Mouse (Mus musculus): Measurements from ENCODE around the gene Nlrc5. TPM values are rescaled to one million over a fixed set of nuclear protein-coding genes. Genes with fewer than 3 reads are reported as not detected.
A peak's percentile ranks its signal among the peaks of the same experiment; 100 is the strongest.

Nlrc5 gene
- total and polyA plus RNA-seq, 2 experiments = 11.6 to 21.2 TPM

DNA sequence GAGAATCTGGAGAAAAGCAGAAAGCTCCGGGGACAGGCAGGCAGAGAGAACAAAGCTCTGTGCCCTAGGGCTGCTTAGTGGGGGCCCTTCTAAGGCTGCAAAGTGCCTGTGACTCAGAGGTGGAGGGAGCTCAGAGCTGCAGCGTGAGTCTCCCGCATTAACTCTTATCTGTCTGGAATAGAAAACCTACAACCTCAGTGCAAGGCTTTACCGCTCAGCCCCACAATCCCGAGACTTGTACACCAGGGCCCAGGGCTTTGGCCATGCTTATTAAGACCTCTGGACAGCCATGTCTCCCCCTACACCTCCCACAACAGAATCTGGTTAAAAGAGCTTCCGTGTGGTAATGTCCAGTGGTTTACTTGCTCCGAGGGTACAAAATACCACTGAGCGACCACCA is 97.8 kb downstream of the Nlrc5 start:
- TF ChIP-seq CTCF (IDR thresholded peaks at IDR 0.05; ENCODE audit: low read depth, low read length) (no peak), POLR2A (IDR thresholded peaks at IDR 0.05; ENCODE audit: extremely low read depth, insufficient read depth, low read length) (no peak)
- Histone ChIP-seq H3K27ac (replicated peaks; ENCODE audit: insufficient read depth, low read depth, low read length) (no peak overlapping the region), H3K36me3 (ENCODE audit: control insufficient read depth, insufficient read depth, low read length) (no peaks in the 10 kb centered on the region), H3K9ac (ENCODE audit: low read depth, low read length) (no peak overlapping the region), H3K4me1 (ENCODE audit: control insufficient read depth, insufficient read depth, low read length) (peaks cover 21% of the 10 kb centered on the region), H3K79me2 (ENCODE audit: control insufficient read depth, insufficient read depth, low read length) (peaks cover 5% of the 10 kb centered on the region; the same call in 1 of the 2 replicates), H3K27me3 (ENCODE audit: control insufficient read depth, insufficient read depth, low read length) (no peaks in the 10 kb centered on the region), H3K4me3 (ENCODE audit: insufficient read depth, low read depth, low read length) (no peak overlapping the region)
- WGBS = 60% methylated on average over 8 of the region's 8 CpGs
- DNase-seq (ENCODE audit: extremely low read depth, low read depth, low spot score) = no peak

- peaks cover 21% of the 10 kb centered on the region for H3K4me1 ChIP-seq (ENCODE audit: control insufficient read depth, insufficient read depth, low read length)
- 4% methylated on average over 34 of the region's 34 CpGs for WGBS
- H3K36me3 ChIP-seq (ENCODE audit: control insufficient read depth, insufficient read depth, low read length) = no peaks in the 10 kb centered on the region
- H3K79me2 ChIP-seq (ENCODE audit: control insufficient read depth, insufficient read depth, low read length) = peaks cover 5% of the 10 kb centered on the region; the same call in 1 of the 2 replicates
- TF ChIP-seq POLR2A (IDR thresholded peaks at IDR 0.05; ENCODE audit: extremely low read depth, insufficient read depth, low read length) (no peak), CTCF (IDR thresholded peaks at IDR 0.05; ENCODE audit: low read depth, low read length) (no peak)
- peak overlapping the region; percentile 85; the same call in 1 of the 2 replicates for H3K4me3 ChIP-seq (ENCODE audit: insufficient read depth, low read depth, low read length)
- DNase-seq (ENCODE audit: extremely low read depth, low read depth, low spot score) = no peak
- no peaks in the 10 kb centered on the region for H3K27me3 ChIP-seq (ENCODE audit: control insufficient read depth, insufficient read depth, low read length)
- H3K9ac ChIP-seq (ENCODE audit: low read depth, low read length) = peak overlapping the region; percentile 93
- no peak overlapping the region for H3K27ac ChIP-seq (replicated peaks; ENCODE audit: insufficient read depth, low read depth, low read length)
Observed at GRCm38 (mm10) chr8:94532525-94532872, 98.3 kb downstream of the Nlrc5 start.

DNA sequence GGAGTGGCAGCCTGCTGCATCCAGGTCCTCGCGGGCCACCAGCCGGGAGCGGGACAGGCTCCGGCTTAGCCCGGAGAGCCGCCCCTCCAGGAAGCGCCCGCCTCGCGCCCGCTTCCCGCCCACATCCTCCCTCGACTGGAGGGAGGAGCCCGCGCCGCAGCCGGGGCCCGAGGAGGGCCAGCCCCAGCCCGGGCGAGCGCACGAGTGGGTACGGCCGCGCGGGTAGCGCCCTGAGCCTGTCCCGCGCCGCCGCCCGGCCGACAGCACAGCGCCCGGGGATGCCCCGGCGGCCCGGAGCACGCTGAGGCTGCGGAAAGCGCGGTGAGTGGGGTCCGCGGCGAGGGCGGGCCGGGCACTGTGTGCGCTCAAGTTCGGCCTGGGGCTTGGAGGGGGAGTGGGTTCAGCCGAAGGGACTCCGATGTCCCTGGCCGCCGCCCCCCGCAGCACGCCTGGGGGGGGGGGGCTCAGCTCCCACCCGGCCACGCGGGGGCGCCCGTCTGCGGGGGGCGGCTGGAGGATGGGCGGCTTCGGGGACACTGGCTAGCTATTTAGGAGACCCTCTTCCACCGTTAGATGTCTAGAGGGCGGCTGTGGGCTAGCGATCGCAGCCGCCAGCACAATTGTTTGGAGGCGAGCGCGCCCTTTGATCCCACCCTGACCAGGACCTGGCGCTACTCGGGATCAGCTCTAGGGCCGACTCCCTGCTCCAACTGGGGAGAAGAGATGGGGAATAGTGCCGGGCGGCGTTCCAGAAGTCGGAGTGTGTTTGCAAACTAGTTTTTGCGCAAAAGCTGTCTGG is 98.9 kb downstream of the Nlrc5 start, which contains the start of gene Cpne2:
Gene Cpne2, plus strand, starts transcription at position 118 of the 799 bp plus-strand sequence.
- H3K27ac ChIP-seq (replicated peaks; ENCODE audit: insufficient read depth, low read depth, low read length) = peak within 1 kb of the TSS; percentile 23; the same call in 1 of the 2 replicates
- H3K36me3 ChIP-seq (ENCODE audit: control insufficient read depth, insufficient read depth, low read length) = no peaks in the 10 kb centered on the region
- no peaks in the 10 kb centered on the region for H3K27me3 ChIP-seq (ENCODE audit: control insufficient read depth, insufficient read depth, low read length)
- WGBS = under 1% methylated on average over 73 of the region's 81 CpGs
- DNase-seq (ENCODE audit: extremely low read depth, low read depth, low spot score) = peak; percentile 79
- H3K4me3 ChIP-seq (ENCODE audit: insufficient read depth, low read depth, low read length) = peak within 1 kb of the TSS; percentile 85
- peaks cover 21% of the 10 kb centered on the region for H3K4me1 ChIP-seq (ENCODE audit: control insufficient read depth, insufficient read depth, low read length)
- TF ChIP-seq CTCF (IDR thresholded peaks at IDR 0.05; ENCODE audit: low read depth, low read length) (no peak), POLR2A (IDR thresholded peaks at IDR 0.05; ENCODE audit: extremely low read depth, insufficient read depth, low read length) (0 out of 2 replicates have a peak, but pooled peaks have one; percentile 12)
- H3K79me2 ChIP-seq (ENCODE audit: control insufficient read depth, insufficient read depth, low read length) = peaks cover 5% of the 10 kb centered on the region; the same call in 1 of the 2 replicates
- H3K9ac ChIP-seq (ENCODE audit: low read depth, low read length) = peak within 1 kb of the TSS; percentile 93

DNA sequence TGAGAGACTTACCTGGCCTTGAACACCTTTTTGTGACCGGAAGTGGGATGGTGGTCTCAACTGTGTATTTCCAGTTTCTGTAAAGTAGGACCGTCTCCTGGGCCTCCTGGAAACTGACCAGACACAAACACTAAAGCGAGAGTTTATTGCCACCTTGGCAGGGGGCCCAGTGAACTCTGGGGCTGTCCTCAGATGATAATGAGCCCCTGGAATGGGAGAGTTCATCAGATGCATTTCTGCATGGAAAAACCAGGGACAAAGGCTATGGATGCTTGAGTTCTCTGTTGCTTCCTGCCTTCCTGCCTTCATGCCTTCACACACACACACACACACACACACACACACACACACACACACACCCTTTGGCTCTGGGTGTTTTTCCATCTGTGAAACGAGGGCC is 100.5 kb downstream of the Nlrc5 start:
- peaks cover 5% of the 10 kb centered on the region; the same call in 1 of the 2 replicates for H3K79me2 ChIP-seq (ENCODE audit: control insufficient read depth, insufficient read depth, low read length)
- 33% methylated on average over 4 of the region's 4 CpGs for WGBS
- H3K36me3 ChIP-seq (ENCODE audit: control insufficient read depth, insufficient read depth, low read length) = no peaks in the 10 kb centered on the region
- peaks cover 13% of the 10 kb centered on the region for H3K4me1 ChIP-seq (ENCODE audit: control insufficient read depth, insufficient read depth, low read length)
- no peak overlapping the region for H3K27ac ChIP-seq (replicated peaks; ENCODE audit: insufficient read depth, low read depth, low read length)
- DNase-seq (ENCODE audit: extremely low read depth, low read depth, low spot score) = no peak
- no peak overlapping the region for H3K9ac ChIP-seq (ENCODE audit: low read depth, low read length)
- no peak overlapping the region for H3K4me3 ChIP-seq (ENCODE audit: insufficient read depth, low read depth, low read length)
- H3K27me3 ChIP-seq (ENCODE audit: control insufficient read depth, insufficient read depth, low read length) = no peaks in the 10 kb centered on the region
- TF ChIP-seq CTCF (IDR thresholded peaks at IDR 0.05; ENCODE audit: low read depth, low read length) (no peak), POLR2A (IDR thresholded peaks at IDR 0.05; ENCODE audit: extremely low read depth, insufficient read depth, low read length) (no peak)

DNA sequence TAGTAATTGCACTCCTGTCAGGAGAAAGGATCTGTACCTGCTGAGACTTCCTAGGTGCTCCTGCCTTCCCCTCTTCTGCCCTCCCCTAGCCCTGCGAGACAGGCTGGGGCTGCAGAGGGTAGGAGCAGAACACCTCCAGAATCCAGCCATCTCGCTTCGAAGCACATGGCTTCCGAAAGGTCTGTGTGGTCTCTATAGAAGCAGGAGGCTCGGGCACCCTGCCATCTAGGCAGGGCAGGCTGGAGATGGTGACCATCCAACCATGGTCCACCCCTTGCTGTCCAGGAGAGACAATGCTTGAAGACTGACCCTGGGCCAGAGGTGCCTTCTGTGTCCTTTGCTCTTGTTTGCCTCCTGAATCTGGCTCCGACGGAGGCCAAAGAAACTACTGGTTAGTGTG is 101.5 kb downstream of the Nlrc5 start:
- Histone ChIP-seq H3K27ac (replicated peaks; ENCODE audit: insufficient read depth, low read depth, low read length) (no peak overlapping the region), H3K36me3 (ENCODE audit: control insufficient read depth, insufficient read depth, low read length) (no peaks in the 10 kb centered on the region), H3K4me1 (ENCODE audit: control insufficient read depth, insufficient read depth, low read length) (peaks cover 10% of the 10 kb centered on the region), H3K9ac (ENCODE audit: low read depth, low read length) (no peak overlapping the region), H3K4me3 (ENCODE audit: insufficient read depth, low read depth, low read length) (no peak overlapping the region), H3K79me2 (ENCODE audit: control insufficient read depth, insufficient read depth, low read length) (peaks cover 5% of the 10 kb centered on the region; the same call in 1 of the 2 replicates), H3K27me3 (ENCODE audit: control insufficient read depth, insufficient read depth, low read length) (no peaks in the 10 kb centered on the region)
- no peak for TF ChIP-seq POLR2A (IDR thresholded peaks at IDR 0.05; ENCODE audit: extremely low read depth, insufficient read depth, low read length)
- TF ChIP-seq CTCF (IDR thresholded peaks at IDR 0.05; ENCODE audit: low read depth, low read length) = no peak
- no peak for DNase-seq (ENCODE audit: extremely low read depth, low read depth, low spot score)
- WGBS = 90% methylated on average over 7 of the region's 7 CpGs

DNA sequence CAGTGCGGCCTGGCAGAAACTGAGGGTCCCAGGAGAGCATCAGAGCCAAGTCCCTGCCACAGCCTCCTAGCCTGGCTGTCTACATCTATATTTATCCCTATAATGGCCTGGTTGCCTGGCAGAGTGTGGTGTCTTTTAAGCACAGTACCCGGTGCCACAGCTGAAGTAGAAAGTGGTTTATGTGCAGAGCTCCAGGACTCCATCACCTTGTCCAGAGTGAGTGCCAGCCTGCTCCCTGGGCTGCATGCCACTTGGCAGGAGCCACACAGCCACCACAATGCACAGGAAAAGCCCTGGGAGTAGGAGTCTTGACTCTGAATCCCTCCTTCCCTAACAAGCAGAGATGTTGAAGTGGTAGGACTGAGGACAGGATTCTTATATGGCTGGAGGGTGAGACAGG is 103.3 kb downstream of the Nlrc5 start:
- H3K79me2 ChIP-seq (ENCODE audit: control insufficient read depth, insufficient read depth, low read length) = peaks cover 5% of the 10 kb centered on the region; the same call in 1 of the 2 replicates
- H3K4me1 ChIP-seq (ENCODE audit: control insufficient read depth, insufficient read depth, low read length) = peaks cover 10% of the 10 kb centered on the region
- H3K9ac ChIP-seq (ENCODE audit: low read depth, low read length) = no peak overlapping the region
- WGBS = 83% methylated on average over 2 of the region's 2 CpGs
- no peaks in the 10 kb centered on the region for H3K36me3 ChIP-seq (ENCODE audit: control insufficient read depth, insufficient read depth, low read length)
- no peak for DNase-seq (ENCODE audit: extremely low read depth, low read depth, low spot score)
- no peaks in the 10 kb centered on the region for H3K27me3 ChIP-seq (ENCODE audit: control insufficient read depth, insufficient read depth, low read length)
- TF ChIP-seq CTCF (IDR thresholded peaks at IDR 0.05; ENCODE audit: low read depth, low read length) (no peak), POLR2A (IDR thresholded peaks at IDR 0.05; ENCODE audit: extremely low read depth, insufficient read depth, low read length) (no peak)
- H3K4me3 ChIP-seq (ENCODE audit: insufficient read depth, low read depth, low read length) = no peak overlapping the region
- H3K27ac ChIP-seq (replicated peaks; ENCODE audit: insufficient read depth, low read depth, low read length) = no peak overlapping the region

Measured in liver, adult 2 months (tissue).